Mouse (Mus musculus) kidney, embryonic 15.5 days (tissue): ENCODE measurements at regions not wholly inside any gene's neighbourhood (a gene's known extent, or its start where the extent isn't known, plus 50 kb on each side); places are given as distances from the start of the nearest gene placed in this dataset.
A peak's percentile ranks its signal among the peaks of the same experiment; 100 is the strongest.

Source experiments
- ATAC-seq: fragments of 200-750 bp; cut with Nextera tagmentation; replicated peaks from 2 replicates; pipeline ENCODE4 v1.8.0; 2017; ENCODE audit warnings: moderate TSS enrichment; ENCODE audit not compliant: low FRiP score
- H3K27ac ChIP-seq: fragments of 300-500 bp; sonication (generic); 2 replicates; pipeline ENCODE4 v1.5.1; 2015; ENCODE audit warnings: mild to moderate bottlenecking, inconsistent platforms
- H3K27me3 ChIP-seq: fragments of 300-500 bp; sonication (generic); 2 replicates; pipeline ENCODE4 v1.6.1; 2015; ENCODE audit warnings: inconsistent platforms
- H3K36me3 ChIP-seq: fragments of 300-500 bp; sonication (generic); 2 replicates; pipeline ENCODE4 v1.6.1; 2015; ENCODE audit warnings: inconsistent platforms
- H3K4me1 ChIP-seq: fragments of 300-500 bp; sonication (generic); 2 replicates; pipeline ENCODE4 v1.6.1; 2015; ENCODE audit warnings: inconsistent platforms
- H3K4me2 ChIP-seq: fragments of 300-500 bp; sonication (generic); 2 replicates; pipeline ENCODE4 v1.6.1; 2015; ENCODE audit warnings: moderate library complexity, mild to moderate bottlenecking, inconsistent platforms
- H3K4me3 ChIP-seq: fragments of 300-500 bp; sonication (generic); replicated peaks from 2 replicates; pipeline ENCODE4 v1.5.1; 2015; ENCODE audit warnings: mild to moderate bottlenecking, inconsistent platforms
- H3K9ac ChIP-seq: fragments of 300-500 bp; sonication (generic); 2 replicates; pipeline ENCODE4 v1.6.1; 2015; ENCODE audit warnings: mild to moderate bottlenecking, inconsistent platforms
- H3K9me3 ChIP-seq: fragments of 300-500 bp; sonication (generic); replicated peaks from 2 replicates; pipeline ENCODE4 v1.6.1; 2016; ENCODE audit warnings: inconsistent platforms
- WGBS: fragments of 180-500 bp; shearing (Covaris S2); methylation state at CpG from one replicate; pipeline ENCODE4 v1.1.7; 2015; ENCODE audit warnings: mixed read lengths; 5-methylcytosine and 5-hydroxymethylcytosine counted together

DNA sequence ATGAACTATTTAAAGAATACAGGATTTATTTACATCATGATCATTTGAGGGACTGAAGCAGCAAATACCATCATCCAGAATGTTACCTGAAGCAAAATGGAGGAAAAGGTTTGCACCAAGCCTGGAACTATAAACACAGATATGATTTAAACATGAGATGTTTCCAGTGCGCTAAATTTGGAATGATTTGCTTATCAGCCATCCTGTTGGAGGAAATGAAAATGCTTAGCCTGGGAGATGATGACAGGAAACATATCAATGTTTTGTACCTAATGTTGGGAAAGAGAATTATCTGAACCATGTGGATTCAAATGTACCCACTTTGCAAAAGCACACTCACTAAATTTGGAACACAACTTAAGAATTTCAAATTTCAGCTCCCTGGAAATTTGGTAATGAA, 149.3 kb downstream of the Adgra3 start:
- no peaks in the 10 kb centered on the region for H3K9me3 ChIP-seq
- H3K4me3 ChIP-seq: no peak overlapping the region
- no peaks in the 10 kb centered on the region for H3K4me1 ChIP-seq
- no peaks in the 10 kb centered on the region for H3K27me3 ChIP-seq
- no peak overlapping the region for H3K9ac ChIP-seq
- no peak overlapping the region for H3K27ac ChIP-seq
- H3K4me2 ChIP-seq: no peak overlapping the region
- WGBS: 86% methylated on average over 1 of the region's 1 CpGs
- H3K36me3 ChIP-seq: no peaks in the 10 kb centered on the region
- ATAC-seq: no peak

DNA sequence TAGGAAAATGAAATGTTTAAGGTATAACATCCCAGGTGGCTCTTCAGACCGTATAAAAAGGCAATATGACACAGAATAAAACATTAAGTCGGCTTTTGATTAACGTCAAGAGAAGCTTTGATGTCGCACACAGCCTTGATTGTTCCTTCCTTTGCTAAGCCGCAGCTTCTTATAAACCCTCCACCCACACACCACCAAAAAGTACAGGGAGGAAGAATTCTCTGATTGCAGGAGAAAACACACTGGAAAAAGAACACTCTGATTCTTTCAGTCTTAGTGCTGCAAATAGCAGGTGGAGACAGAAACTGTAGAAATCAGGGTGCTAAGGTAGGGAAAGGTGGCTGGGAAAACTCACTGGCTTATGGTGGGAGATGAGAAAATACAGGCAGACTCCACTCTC, 162.7 kb downstream of the Adgra3 start:
- no peak overlapping the region for H3K4me3 ChIP-seq
- no peaks in the 10 kb centered on the region for H3K36me3 ChIP-seq
- no peak overlapping the region for H3K9ac ChIP-seq
- no peak for ATAC-seq
- no peaks in the 10 kb centered on the region for H3K27me3 ChIP-seq
- 77% methylated on average over 5 of the region's 5 CpGs for WGBS
- no peak overlapping the region for H3K4me2 ChIP-seq
- H3K9me3 ChIP-seq: no peaks in the 10 kb centered on the region
- H3K4me1 ChIP-seq: no peaks in the 10 kb centered on the region
- no peak overlapping the region for H3K27ac ChIP-seq

DNA sequence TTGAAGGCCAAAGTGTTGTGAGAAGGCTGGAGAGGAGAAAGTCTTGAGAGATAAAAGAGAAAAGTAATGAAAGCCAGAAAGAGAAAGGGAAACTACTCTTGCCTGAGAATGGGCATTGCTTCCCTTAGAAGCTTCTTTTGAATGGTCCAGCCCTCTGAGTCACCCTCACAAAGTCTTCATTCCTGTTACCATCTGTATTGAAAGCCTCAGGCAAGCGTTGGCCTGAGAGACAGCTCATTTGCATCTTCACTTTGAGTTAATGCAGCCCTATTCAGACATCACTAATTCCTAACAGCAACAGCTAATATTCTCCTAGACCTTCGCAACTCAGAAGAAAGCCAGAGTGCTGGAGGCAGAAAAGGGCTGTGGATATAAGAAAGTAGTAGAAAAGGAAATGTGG, 178.4 kb downstream of the Adgra3 start:
- WGBS: 71% methylated on average over 2 of the region's 2 CpGs

DNA sequence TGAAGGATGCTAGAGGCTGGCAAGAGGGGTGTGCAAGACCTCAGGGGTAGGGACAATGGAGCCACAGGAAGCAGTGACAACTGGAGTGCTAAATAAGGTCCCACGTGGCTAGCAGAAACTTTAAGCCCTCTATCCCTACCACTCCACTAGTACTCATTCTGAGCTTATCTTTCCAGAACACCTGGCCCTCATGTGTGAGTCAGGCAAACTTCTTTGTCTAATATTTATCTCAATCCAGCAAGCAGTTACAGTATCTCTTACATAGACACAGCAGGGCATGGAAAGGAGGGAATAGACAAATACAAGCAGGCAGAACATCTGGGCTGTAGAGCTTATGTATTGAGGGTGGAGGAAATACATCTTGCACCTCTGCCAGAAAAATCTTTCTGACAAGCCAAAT, 182.6 kb downstream of the Adgra3 start:
- Histone ChIP-seq H3K4me1 (no peaks in the 10 kb centered on the region), H3K4me3 (no peak overlapping the region), H3K27me3 (no peaks in the 10 kb centered on the region), H3K4me2 (no peak overlapping the region), H3K9me3 (no peaks in the 10 kb centered on the region), H3K36me3 (no peaks in the 10 kb centered on the region), H3K27ac (no peak overlapping the region), H3K9ac (no peak overlapping the region)
- 53% methylated on average over 1 of the region's 1 CpGs for WGBS
- no peak for ATAC-seq

More for the DNA sequence above, 178.4 kb downstream of the Adgra3 start:
- Histone ChIP-seq H3K4me1 (no peaks in the 10 kb centered on the region), H3K9me3 (no peaks in the 10 kb centered on the region), H3K4me3 (no peak overlapping the region), H3K4me2 (no peak overlapping the region), H3K9ac (no peak overlapping the region), H3K27me3 (no peaks in the 10 kb centered on the region), H3K27ac (no peak overlapping the region), H3K36me3 (no peaks in the 10 kb centered on the region)
- no peak for ATAC-seq

DNA sequence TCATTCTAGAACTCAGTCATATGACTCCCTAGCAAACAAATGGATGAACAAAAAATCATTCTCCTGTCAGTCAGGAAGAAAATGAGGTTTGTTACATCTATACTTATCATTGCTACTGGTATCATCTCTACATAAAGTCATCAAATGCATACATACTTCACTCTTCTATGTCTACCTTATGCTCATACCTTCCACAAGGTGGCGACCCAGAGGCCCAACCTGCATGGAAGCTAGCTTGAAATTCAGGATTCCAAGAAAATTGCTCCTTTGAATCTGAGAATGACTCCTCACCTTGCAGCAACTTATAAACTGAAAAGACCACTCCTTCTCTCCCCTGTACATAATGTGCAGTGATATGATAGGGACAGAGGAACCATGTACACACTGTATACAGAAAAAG, 201.6 kb downstream of the Adgra3 start:
- H3K4me2 ChIP-seq: no peak overlapping the region
- H3K9ac ChIP-seq: no peak overlapping the region
- WGBS: 43% methylated on average over 1 of the region's 1 CpGs
- no peak overlapping the region for H3K27ac ChIP-seq
- H3K36me3 ChIP-seq: no peaks in the 10 kb centered on the region
- no peak overlapping the region for H3K4me3 ChIP-seq
- no peaks in the 10 kb centered on the region for H3K4me1 ChIP-seq
- ATAC-seq: no peak
- no peaks in the 10 kb centered on the region for H3K9me3 ChIP-seq
- H3K27me3 ChIP-seq: no peaks in the 10 kb centered on the region

DNA sequence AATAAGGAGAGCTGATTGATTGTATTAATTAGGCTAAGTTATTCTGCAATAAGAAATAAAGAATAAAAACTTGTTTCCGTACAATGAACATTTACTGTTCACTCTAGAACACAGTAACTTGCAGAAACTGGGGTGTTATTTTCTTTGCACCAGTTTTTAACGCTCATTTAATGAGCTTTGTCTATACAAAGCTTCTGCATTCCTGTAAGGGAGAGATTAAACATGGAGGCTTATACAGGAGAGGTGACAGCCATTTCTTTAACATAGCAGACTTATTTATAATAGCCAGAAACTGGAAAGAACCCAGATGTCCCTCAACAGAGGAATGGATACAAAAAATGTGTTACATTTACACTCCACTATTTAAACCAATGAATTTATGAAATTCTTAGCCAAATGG, 202.8 kb downstream of the Adgra3 start:
- no peak overlapping the region for H3K27ac ChIP-seq
- H3K36me3 ChIP-seq: no peaks in the 10 kb centered on the region
- H3K9ac ChIP-seq: no peak overlapping the region
- no peaks in the 10 kb centered on the region for H3K27me3 ChIP-seq
- no peaks in the 10 kb centered on the region for H3K9me3 ChIP-seq
- H3K4me2 ChIP-seq: no peak overlapping the region
- no peaks in the 10 kb centered on the region for H3K4me1 ChIP-seq
- ATAC-seq: no peak
- 91% methylated on average over 2 of the region's 2 CpGs for WGBS
- no peak overlapping the region for H3K4me3 ChIP-seq

DNA sequence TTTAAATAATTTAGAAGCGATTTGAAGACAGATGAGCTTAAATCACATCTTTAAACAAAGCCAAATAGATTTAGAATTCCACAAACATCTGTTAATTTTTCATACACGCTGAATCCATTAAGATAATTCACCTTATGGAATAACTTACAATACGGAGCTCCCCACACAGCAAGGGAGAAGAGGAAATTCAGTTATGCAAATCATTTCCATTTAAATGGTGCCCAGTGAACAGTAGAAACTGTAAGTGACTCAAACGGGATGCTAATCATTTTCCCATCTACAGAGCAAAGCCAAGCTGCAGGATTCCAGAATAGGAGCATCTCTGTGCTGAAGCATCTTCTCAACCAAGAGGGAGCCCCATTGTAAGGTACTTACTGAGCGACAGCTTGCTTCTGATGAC, 210.1 kb downstream of the Adgra3 start:
- Histone ChIP-seq H3K4me2 (no peak overlapping the region), H3K9me3 (no peaks in the 10 kb centered on the region), H3K9ac (no peak overlapping the region), H3K4me1 (no peaks in the 10 kb centered on the region), H3K36me3 (no peaks in the 10 kb centered on the region), H3K27ac (no peak overlapping the region), H3K4me3 (no peak overlapping the region), H3K27me3 (no peaks in the 10 kb centered on the region)
- 62% methylated on average over 5 of the region's 5 CpGs for WGBS
- no peak for ATAC-seq

DNA sequence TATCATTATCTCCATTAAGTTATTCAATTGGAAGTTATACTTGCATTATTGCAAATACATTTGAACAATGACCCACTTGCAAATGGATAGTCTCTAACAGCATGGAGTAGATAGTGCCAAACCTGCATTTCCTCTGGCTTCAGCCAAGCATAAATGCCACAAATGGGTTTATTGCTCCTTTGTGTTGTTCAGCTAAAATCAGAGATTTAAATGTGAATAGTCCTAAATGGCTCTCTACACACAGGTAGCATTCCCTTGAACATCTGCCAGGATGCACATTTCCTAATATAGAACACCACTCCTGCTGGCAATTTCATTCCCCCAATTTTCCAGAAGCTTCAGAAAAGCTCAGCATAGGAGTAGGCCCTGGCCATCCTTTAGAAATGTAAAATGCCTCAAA, 210.6 kb downstream of the Adgra3 start:
- H3K4me2 ChIP-seq: no peak overlapping the region
- no peak overlapping the region for H3K9ac ChIP-seq

DNA sequence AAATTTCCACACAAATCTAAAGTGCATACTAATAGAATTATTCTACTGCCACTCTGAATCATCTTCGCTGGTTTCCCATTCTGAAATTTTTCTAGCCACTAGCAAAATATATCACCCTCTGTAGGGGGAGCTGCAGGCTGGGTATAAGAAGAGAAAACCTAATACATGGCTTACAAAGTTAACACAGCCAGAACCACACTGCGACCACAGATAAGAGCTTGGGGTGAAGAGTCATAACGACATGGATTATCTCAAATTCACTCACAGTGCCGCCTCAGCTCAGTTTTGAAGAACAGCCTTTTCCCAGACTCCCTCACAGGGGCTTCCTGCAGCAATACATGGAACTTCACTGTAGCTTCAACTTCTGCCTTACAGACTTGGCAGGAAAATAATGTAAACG, 240.0 kb downstream of the Adgra3 start:
- Histone ChIP-seq H3K27me3 (no peaks in the 10 kb centered on the region), H3K36me3 (no peaks in the 10 kb centered on the region), H3K9ac (no peak overlapping the region), H3K27ac (no peak overlapping the region), H3K4me1 (no peaks in the 10 kb centered on the region), H3K4me2 (no peak overlapping the region), H3K9me3 (no peaks in the 10 kb centered on the region), H3K4me3 (no peak overlapping the region)
- no peak for ATAC-seq
- WGBS: 84% methylated on average over 5 of the region's 5 CpGs

More for the DNA sequence above, 210.6 kb downstream of the Adgra3 start:
- H3K27ac ChIP-seq: no peak overlapping the region
- H3K36me3 ChIP-seq: no peaks in the 10 kb centered on the region
- ATAC-seq: no peak
- no peaks in the 10 kb centered on the region for H3K9me3 ChIP-seq
- H3K27me3 ChIP-seq: no peaks in the 10 kb centered on the region
- H3K4me3 ChIP-seq: no peak overlapping the region
- no peaks in the 10 kb centered on the region for H3K4me1 ChIP-seq

DNA sequence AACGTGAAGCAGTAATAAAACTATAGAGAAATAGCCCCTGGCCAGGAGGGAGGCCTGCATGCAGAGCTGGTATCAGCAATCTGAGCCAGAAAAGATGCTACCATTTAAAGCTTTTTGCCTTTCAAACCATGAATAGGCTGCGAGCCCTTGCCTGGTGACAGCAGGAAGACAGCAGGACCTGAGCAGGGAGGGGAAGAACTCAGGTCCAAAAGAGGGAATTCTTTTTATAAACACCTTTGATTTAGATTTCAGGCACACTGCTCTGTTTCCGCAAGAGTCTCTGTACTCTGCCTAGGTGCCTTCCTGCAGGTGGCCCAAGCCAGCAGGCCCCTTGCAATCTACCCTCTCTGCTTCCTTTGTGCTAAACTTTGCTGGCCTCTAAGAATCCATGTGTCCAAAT, 242.1 kb downstream of the Adgra3 start:
- Histone ChIP-seq H3K4me1 (no peaks in the 10 kb centered on the region), H3K36me3 (no peaks in the 10 kb centered on the region), H3K27me3 (no peaks in the 10 kb centered on the region), H3K9me3 (no peaks in the 10 kb centered on the region), H3K27ac (no peak overlapping the region), H3K9ac (no peak overlapping the region), H3K4me3 (no peak overlapping the region), H3K4me2 (no peak overlapping the region)
- WGBS: 64% methylated on average over 3 of the region's 3 CpGs
- ATAC-seq: no peak

DNA sequence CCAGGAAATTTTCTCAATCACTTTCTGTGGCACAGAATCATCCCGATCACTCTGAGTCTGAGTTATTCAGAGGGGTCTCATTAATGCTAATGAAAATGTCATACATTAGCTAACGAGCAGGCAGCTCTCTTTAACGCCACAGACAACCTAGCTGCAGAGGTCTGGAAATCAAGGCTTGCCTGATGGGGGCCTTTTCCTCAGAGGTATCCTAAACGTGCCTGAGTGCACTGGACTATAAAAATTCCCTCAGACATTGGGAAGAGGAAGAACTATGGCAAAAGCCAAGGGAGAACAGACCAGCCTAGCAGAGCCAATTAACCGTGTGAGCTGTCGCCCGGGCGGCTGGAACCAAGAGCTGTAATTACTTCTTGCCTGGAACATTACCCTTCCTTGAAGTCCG, 245.5 kb downstream of the Adgra3 start:
- Histone ChIP-seq H3K27me3 (no peaks in the 10 kb centered on the region), H3K4me2 (no peak overlapping the region), H3K9ac (no peak overlapping the region), H3K27ac (no peak overlapping the region), H3K4me3 (no peak overlapping the region), H3K9me3 (no peaks in the 10 kb centered on the region), H3K36me3 (no peaks in the 10 kb centered on the region), H3K4me1 (no peaks in the 10 kb centered on the region)
- peak; percentile 77 for ATAC-seq
- WGBS: 26% methylated on average over 9 of the region's 9 CpGs

DNA sequence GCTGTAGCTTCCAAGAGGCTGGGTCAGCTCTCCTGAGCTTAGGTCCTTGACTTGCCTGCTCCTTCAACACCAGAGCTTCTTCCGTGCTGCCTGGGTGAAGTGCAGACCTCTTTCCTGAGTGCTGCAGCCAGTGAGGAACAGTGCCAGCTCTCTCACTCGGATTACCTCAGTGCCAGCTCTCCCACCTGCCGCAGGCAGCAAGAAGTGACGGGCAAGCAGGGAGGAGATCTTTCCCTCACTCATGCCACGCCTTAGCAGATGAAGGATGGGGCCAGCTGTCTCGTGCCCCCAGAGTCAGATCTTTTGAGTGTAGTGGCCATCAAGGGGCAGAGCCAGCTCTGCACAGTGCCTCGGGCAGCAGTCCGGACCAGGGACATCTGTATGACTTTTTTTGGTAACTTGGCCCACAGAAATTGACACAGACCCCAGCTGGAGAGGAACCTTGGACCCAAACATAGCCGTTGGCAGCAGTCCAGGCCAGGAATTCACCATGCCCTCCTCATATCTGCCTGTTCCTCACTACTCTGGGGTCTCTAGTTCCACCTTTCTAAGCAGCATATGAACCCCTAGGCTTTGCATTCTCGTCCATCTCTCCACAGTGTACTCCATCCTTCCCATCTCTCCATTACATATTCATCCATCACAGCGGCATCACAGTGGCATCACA, 263.9 kb upstream of the Kcnip4 start:
- WGBS: 85% methylated on average over 11 of the region's 11 CpGs
- no peak for ATAC-seq
- H3K27ac ChIP-seq: no peak overlapping the region
- H3K9ac ChIP-seq: no peak overlapping the region
- H3K27me3 ChIP-seq: no peaks in the 10 kb centered on the region
- H3K9me3 ChIP-seq: no peaks in the 10 kb centered on the region
- H3K4me3 ChIP-seq: no peak overlapping the region
- no peaks in the 10 kb centered on the region for H3K36me3 ChIP-seq
- H3K4me2 ChIP-seq: no peak overlapping the region
- H3K4me1 ChIP-seq: no peaks in the 10 kb centered on the region

DNA sequence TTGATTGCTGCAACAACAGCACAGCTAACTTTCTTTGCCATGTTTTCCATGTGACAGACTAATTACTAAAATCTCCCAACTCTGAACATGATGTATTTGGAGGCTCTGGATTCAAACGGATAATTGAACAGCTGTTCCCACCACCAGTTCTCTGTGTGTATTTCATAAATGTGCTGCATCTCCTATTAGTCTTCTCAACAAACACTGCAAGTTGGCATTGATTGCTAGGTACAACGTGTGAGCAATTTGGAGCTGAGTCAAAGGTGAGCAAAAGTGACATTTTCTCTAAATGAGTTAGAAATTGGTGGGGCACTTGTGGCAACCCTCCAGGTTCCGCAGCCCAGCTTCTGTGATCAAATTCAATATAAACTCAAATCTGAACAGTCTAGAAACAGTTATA, 259.0 kb upstream of the Kcnip4 start:
- WGBS: 68% methylated on average over 3 of the region's 3 CpGs
- no peak for ATAC-seq
- H3K27ac ChIP-seq: no peak overlapping the region
- H3K4me1 ChIP-seq: no peaks in the 10 kb centered on the region
- no peak overlapping the region for H3K9ac ChIP-seq
- H3K9me3 ChIP-seq: no peaks in the 10 kb centered on the region
- no peak overlapping the region for H3K4me2 ChIP-seq
- no peaks in the 10 kb centered on the region for H3K36me3 ChIP-seq
- H3K4me3 ChIP-seq: no peak overlapping the region
- no peaks in the 10 kb centered on the region for H3K27me3 ChIP-seq
